Mouse (Mus musculus): ENCODE data around the gene Tha1. TPM values are rescaled to one million over a fixed set of nuclear protein-coding genes. Genes with fewer than 3 reads are reported as not detected.

Tha1 gene
- total RNA-seq, 1 experiment from 2014 or later, result 12.3 TPM

- DNase-seq, result peak; percentile 87
These were observed 49.0 kb downstream of the Tha1 start for GRCm38 (mm10) chr11:117824060-117824969.

GRCm38 (mm10) chr11:117823411-117823810 is 49.9 kb downstream of the Tha1 start:
- DNase-seq, result peak; percentile 2

GRCm38 (mm10) chr11:117822728-117823241 is 50.5 kb downstream of the Tha1 start:
- peak; percentile 32 for DNase-seq

GRCm38 (mm10) chr11:117821868-117822267 is 51.4 kb downstream of the Tha1 start:
- peak; percentile 58 for DNase-seq

- no peak for DNase-seq
These were observed 53.1 kb downstream of the Tha1 start for GRCm38 (mm10) chr11:117820173-117820572.

GRCm38 (mm10) chr11:117819095-117819494 is 54.2 kb downstream of the Tha1 start:
- no peak for DNase-seq

Other genes starting within 250 kb of the Tha1 start
- gene Tnrc6c, start 219.2 kb downstream of the Tha1 start, total RNA-seq (2021), result 22.7 and 29.5 TPM in 2 replicates
- gene Tmc8, start 91.4 kb downstream of the Tha1 start, total RNA-seq (2021), result 5.3 and 8.3 TPM in 2 replicates
- gene Tmc6, start 91.3 kb downstream of the Tha1 start, total RNA-seq (2021), result 35.1 and 35.7 TPM in 2 replicates
- 0.44 TPM in 1 of 2 replicates, not detected in the other for gene 6030468B19Rik, start 75.8 kb downstream of the Tha1 start, total RNA-seq (2021)
- gene Gm20708, start 63.8 kb downstream of the Tha1 start, total RNA-seq (2021), result 0.83 and 0.93 TPM in 2 replicates
- gene Syngr2, start 63.8 kb downstream of the Tha1 start, total RNA-seq (2021), result 62.6 and 73.8 TPM in 2 replicates
- 7.5 and 16.4 TPM in 2 replicates for gene Afmid, start 47.6 kb downstream of the Tha1 start, total RNA-seq (2021)
- 29.1 and 34.8 TPM in 2 replicates for gene Tk1, start 47.4 kb downstream of the Tha1 start, total RNA-seq (2021)
- gene Birc5, start 24.2 kb downstream of the Tha1 start, total RNA-seq (2021), result 17.8 and 22.6 TPM in 2 replicates
- gene Tmem235, start 12.7 kb downstream of the Tha1 start, total RNA-seq (2021), result not detected in 2 replicates
- 4.8 and 6.5 TPM in 2 replicates for gene Socs3, start 96.6 kb upstream of the Tha1 start, total RNA-seq (2021)
- gene Pgs1, start 112.8 kb upstream of the Tha1 start, total RNA-seq (2021), result 32.9 and 39.2 TPM in 2 replicates

All from adrenal gland, postnatal 14 days (tissue).